Mouse (Mus musculus): ENCODE measurements at regions not wholly inside any gene's neighbourhood (a gene's known extent, or its start where the extent isn't known, plus 50 kb on each side); places are given as distances from the start of the nearest gene placed in this dataset.
"Not testable (repeated sequence)": the region's sequence is repeated elsewhere in the genome, so short reads cannot be mapped to it uniquely, and the experiment has no call there.

DNA sequence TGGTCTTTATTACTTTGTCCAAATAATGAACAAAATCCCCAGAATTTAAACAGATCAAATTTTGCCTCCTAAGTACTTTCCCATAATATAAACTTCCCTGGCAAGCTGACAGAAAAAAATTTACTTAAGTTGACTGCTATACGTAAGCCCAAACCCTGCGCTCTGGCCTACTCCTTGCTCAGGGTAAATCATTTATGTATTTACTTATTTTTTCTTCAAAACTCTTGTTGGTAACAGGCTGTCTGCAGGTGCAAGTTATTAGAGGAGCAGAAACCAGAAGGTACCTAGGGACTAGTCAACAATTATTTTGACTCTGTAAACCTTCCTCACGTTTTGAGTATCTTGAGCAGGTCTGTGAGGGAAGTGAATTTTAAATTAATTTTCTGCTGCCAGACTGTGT, 2615.7 kb downstream of the Poteg start:
- TF ChIP-seq CTCF (IDR thresholded peaks at IDR 0.05), result no peak
- Histone ChIP-seq H3K27ac (no peak overlapping the region), H3K4me3 (no peak overlapping the region)
- DNase-seq (ENCODE audit: extremely low spot score in 1 of 2, low spot score in 2 of 2), result no peak
- intact Hi-C loops (cut with DNase I), result no loop called here

DNA sequence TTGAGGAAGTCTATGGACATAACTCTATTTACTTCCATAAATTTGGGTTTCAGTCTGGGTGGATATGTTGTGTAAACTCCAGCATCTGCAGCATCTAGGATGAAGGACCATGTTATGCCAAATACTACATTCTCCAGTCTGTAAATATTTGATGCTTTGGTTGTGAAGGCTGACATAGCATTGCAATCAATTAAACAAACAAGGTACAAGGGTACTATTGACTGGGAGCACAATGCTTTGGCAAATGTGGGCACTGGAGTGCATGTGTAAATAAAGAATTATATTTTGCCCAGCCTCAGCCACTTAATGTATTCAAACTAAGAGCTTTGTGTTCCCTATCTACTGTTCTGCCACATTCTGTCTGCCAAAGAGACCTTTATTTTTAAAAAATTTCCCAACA, 2630.3 kb downstream of the Poteg start:
- Histone ChIP-seq H3K27ac (no peak overlapping the region), H3K4me3 (no peak overlapping the region)
- intact Hi-C loops (cut with DNase I), result no loop called here
- no peak for DNase-seq (ENCODE audit: extremely low spot score in 1 of 2, low spot score in 2 of 2)
- no peak for TF ChIP-seq CTCF (IDR thresholded peaks at IDR 0.05)

GRCm38 (mm10) chr8:30127766-30128165, 2680.3 kb downstream of the Poteg start:
- no peak overlapping the region for H3K27ac ChIP-seq
- no peak for DNase-seq (ENCODE audit: extremely low spot score in 1 of 2, low spot score in 2 of 2)
- no peak for TF ChIP-seq CTCF (IDR thresholded peaks at IDR 0.05)
- no peak overlapping the region for H3K4me3 ChIP-seq
- intact Hi-C loops (cut with DNase I), result no loop called here

- no peak for TF ChIP-seq CTCF (IDR thresholded peaks at IDR 0.05)
- intact Hi-C loops (cut with DNase I), result no loop called here
- H3K4me3 ChIP-seq, result no peak overlapping the region
- DNase-seq (ENCODE audit: extremely low spot score in 1 of 2, low spot score in 2 of 2), result no peak
- no peak overlapping the region for H3K27ac ChIP-seq
Measured at GRCm38 (mm10) chr8:30134999-30135398, 2687.5 kb downstream of the Poteg start.

DNA sequence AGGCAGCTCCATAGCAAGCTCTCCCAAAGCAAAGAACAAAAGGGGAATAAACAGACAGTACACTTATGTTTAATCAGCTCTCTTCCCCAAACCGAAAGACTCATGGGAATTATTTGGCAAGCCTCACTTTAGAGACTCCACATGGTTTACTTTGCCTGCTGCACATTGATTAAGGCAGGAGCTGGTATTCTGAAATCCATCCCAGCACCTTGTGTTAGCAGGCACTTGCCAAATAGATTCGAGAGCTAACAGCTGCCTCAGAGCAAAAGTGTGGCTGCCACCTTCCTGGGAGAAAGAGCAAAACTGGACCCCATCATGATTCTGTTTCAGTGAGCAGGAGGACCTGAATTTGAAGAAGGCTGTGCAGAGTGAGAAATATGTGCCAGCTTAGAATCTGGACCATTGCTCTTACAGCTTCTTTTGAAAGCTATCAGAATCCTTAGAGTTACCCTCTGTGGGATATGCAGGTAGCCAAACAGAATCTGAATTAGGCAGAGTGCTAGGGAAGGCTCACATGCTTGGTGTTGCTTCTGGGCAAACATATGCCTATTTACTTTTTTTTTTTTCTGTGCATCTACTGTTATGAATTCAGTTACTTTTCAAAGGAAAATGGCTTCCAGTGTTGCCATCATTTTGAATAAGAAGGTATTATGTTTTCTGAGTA, 2703.8 kb downstream of the Poteg start:
- no peak for TF ChIP-seq CTCF (IDR thresholded peaks at IDR 0.05)
- intact Hi-C loops (cut with DNase I), result no loop called here
- DNase-seq (ENCODE audit: extremely low spot score in 1 of 2, low spot score in 2 of 2), result no peak
- H3K27ac ChIP-seq, result no peak overlapping the region
- H3K4me3 ChIP-seq, result no peak overlapping the region

DNA sequence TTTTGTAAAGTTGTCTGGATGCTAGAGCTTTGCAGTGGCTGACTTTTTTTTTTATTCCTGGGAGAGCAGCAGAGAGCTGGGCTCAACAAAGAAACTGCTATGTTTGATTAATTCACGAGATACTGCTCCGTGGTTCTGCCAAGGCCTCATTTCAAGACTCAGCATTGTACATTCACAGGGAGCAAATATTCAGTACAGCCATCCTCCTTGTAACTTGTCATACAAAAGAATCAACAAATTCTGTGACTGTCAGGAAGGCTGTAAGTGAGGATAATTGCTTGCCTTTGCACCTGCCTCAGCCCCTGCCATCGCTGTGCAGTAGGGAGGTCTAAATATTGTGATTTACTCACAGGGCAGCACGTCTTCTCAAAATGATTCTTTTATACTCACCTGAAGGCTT, 2705.5 kb downstream of the Poteg start:
- no peak for DNase-seq (ENCODE audit: extremely low spot score in 1 of 2, low spot score in 2 of 2)
- intact Hi-C loops (cut with DNase I), result no loop called here
- Histone ChIP-seq H3K4me3 (no peak overlapping the region), H3K27ac (no peak overlapping the region)
- no peak for TF ChIP-seq CTCF (IDR thresholded peaks at IDR 0.05)

- Histone ChIP-seq H3K27ac (no peak overlapping the region), H3K4me3 (no peak overlapping the region)
- TF ChIP-seq CTCF (IDR thresholded peaks at IDR 0.05), result no peak
- DNase-seq (ENCODE audit: extremely low spot score in 1 of 2, low spot score in 2 of 2), result no peak
- intact Hi-C loops (cut with DNase I), result loop anchor here (2.0 kb wide), 1 partner anchor 17 kb away; no protein-coding TSS in a partner anchor
Measured at GRCm38 (mm10) chr8:30171881-30172280, 2724.4 kb downstream of the Poteg start.

GRCm38 (mm10) chr8:30202746-30203145, 2755.3 kb downstream of the Poteg start:
- DNase-seq (ENCODE audit: extremely low spot score in 1 of 2, low spot score in 2 of 2); intact Hi-C loops (cut with DNase I); H3K4me3 ChIP-seq; H3K27ac ChIP-seq: not testable (repeated sequence)

- intact Hi-C loops (cut with DNase I), result no loop called here
- no peak for TF ChIP-seq CTCF (IDR thresholded peaks at IDR 0.05)
- Histone ChIP-seq H3K27ac (no peak overlapping the region), H3K4me3 (no peak overlapping the region)
- DNase-seq (ENCODE audit: extremely low spot score in 1 of 2, low spot score in 2 of 2), result no peak
Measured at GRCm38 (mm10) chr8:30227354-30227753, 2779.9 kb downstream of the Poteg start.

DNA sequence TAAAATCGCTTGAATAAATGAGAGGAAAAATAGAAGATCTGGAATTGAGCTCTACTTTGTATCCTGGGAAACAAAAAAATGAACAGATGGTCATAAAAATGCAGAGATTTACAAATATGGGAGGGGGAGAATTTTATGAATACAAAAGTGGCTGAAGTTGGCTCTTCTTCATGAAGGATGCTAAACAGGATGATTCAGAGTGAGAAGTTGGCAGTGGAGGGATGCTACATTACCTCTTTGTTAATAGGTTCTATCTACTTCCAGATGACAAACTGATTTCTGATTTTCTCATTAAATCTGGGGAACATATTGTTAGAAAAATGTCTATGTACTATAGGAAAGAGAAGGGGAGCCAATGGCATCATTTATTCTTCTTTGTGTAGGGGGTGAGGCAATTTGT, 2785.8 kb downstream of the Poteg start:
- H3K27ac ChIP-seq, result no peak overlapping the region
- DNase-seq (ENCODE audit: extremely low spot score in 1 of 2, low spot score in 2 of 2), result no peak
- intact Hi-C loops (cut with DNase I), result no loop called here
- no peak overlapping the region for H3K4me3 ChIP-seq
- no peak for TF ChIP-seq CTCF (IDR thresholded peaks at IDR 0.05)

- intact Hi-C loops (cut with DNase I), result no loop called here
- DNase-seq (ENCODE audit: extremely low spot score in 1 of 2, low spot score in 2 of 2), result no peak
- Histone ChIP-seq H3K4me3 (no peak overlapping the region), H3K27ac (no peak overlapping the region)
- TF ChIP-seq CTCF (IDR thresholded peaks at IDR 0.05), result no peak
Measured at GRCm38 (mm10) chr8:30251797-30252196, 2804.3 kb downstream of the Poteg start.

- intact Hi-C loops (cut with DNase I), result no loop called here
- no peak for DNase-seq (ENCODE audit: extremely low spot score in 1 of 2, low spot score in 2 of 2)
- H3K4me3 ChIP-seq, result no peak overlapping the region
- TF ChIP-seq CTCF (IDR thresholded peaks at IDR 0.05), result no peak
- no peak overlapping the region for H3K27ac ChIP-seq
Measured at GRCm38 (mm10) chr8:30269949-30270910, 2822.8 kb downstream of the Poteg start.
